Mouse (Mus musculus): ENCODE measurements around the gene Gm17657. TPM values are rescaled to one million over a fixed set of nuclear protein-coding genes. Genes with fewer than 3 reads are reported as not detected.

The Gm17657 gene
- polyA plus RNA-seq, 1 experiment: 2.4 TPM

DNA sequence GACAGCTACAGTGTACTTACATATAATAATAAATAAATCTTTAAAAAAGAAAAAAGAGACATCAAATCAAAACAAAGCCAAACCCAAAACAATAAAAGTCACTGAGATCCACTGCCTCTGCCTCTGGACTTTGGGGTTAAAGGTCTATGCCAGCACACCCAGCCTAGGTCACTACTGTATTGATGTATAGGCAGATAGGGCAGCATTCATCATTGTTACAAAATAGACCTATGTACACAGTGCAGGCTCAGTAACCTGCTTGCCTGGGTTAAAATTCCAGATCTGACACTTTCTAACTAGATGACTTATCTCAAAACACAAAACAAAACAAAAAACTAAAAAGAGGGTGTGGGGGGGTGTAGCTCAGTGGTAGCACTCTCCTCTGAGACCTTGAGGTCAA, 4.7 kb upstream of the Gm17657 start:
- no peak overlapping the region for H3K27ac ChIP-seq (ENCODE audit: insufficient read depth, low read length)
- H3K4me1 ChIP-seq (ENCODE audit: control insufficient read depth, insufficient read depth, low read length): peaks cover 2% of the 10 kb centered on the region
- no peaks in the 10 kb centered on the region for H3K27me3 ChIP-seq (ENCODE audit: control insufficient read depth, insufficient read depth, low read length, poor library complexity, severe bottlenecking)
- no peak overlapping the region for H3K9ac ChIP-seq (ENCODE audit: low read depth, poor library complexity, severe bottlenecking)
- TF ChIP-seq EP300 (IDR thresholded peaks at IDR 0.05; ENCODE audit: insufficient read depth, low read depth, low read length): no peak
- TF ChIP-seq POLR2A (IDR thresholded peaks at IDR 0.05; ENCODE audit: insufficient read depth, low read length): no peak
- no peak for TF ChIP-seq CTCF (IDR thresholded peaks at IDR 0.05; ENCODE audit: low read depth, low read length)
- no peak overlapping the region for H3K4me3 ChIP-seq (ENCODE audit: low read depth, low read length)
- no peaks in the 10 kb centered on the region for H3K9me3 ChIP-seq (replicated peaks; ENCODE audit: control insufficient read depth, insufficient read depth, low read length, poor library complexity, severe bottlenecking)
- no peaks in the 10 kb centered on the region for H3K36me3 ChIP-seq (ENCODE audit: control insufficient read depth, insufficient read depth, low read length, poor library complexity, severe bottlenecking)

DNA sequence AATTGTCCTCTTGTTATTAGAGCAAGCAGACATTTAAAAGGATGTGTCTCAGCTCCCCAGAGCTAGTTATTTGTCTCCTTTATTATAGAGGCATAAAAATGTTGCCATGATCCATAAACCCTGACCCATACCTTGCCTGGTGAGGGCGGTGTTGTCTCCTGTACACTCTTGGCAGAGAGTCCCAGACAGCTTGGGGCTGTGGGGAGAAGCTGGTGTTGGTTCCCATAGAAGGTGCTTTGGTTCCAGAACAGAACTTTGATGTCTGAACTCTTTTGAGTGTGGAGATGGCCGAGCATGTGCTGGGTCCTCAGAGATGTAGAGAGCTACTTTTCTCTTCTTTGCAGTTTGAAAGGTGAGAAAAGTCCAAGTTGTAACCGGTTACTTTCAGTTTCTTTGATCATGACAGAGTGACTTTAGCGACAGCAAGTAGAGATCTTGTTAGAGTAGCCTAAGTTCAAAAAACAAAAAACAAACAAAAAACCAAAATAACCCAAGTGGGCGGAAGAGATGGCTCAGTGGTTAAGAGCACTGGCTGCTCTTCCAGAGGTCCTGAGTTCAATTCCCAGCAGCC, 2.8 kb upstream of the Gm17657 start, which contains the start of gene Tmem217:
TSS of gene Tmem217 (minus strand) at position 224 of the 571 bp plus-strand sequence.
- Histone ChIP-seq H3K4me1 (ENCODE audit: control insufficient read depth, insufficient read depth, low read length) (peaks cover 2% of the 10 kb centered on the region), H3K27me3 (ENCODE audit: control insufficient read depth, insufficient read depth, low read length, poor library complexity, severe bottlenecking) (no peaks in the 10 kb centered on the region), H3K27ac (ENCODE audit: insufficient read depth, low read length) (no peak within 1 kb of the TSS), H3K4me3 (ENCODE audit: low read depth, low read length) (no peak within 1 kb of the TSS), H3K36me3 (ENCODE audit: control insufficient read depth, insufficient read depth, low read length, poor library complexity, severe bottlenecking) (no peaks in the 10 kb centered on the region), H3K9me3 (replicated peaks; ENCODE audit: control insufficient read depth, insufficient read depth, low read length, poor library complexity, severe bottlenecking) (no peaks in the 10 kb centered on the region), H3K9ac (ENCODE audit: low read depth, poor library complexity, severe bottlenecking) (no peak within 1 kb of the TSS)
- TF ChIP-seq CTCF (IDR thresholded peaks at IDR 0.05; ENCODE audit: low read depth, low read length): no peak

DNA sequence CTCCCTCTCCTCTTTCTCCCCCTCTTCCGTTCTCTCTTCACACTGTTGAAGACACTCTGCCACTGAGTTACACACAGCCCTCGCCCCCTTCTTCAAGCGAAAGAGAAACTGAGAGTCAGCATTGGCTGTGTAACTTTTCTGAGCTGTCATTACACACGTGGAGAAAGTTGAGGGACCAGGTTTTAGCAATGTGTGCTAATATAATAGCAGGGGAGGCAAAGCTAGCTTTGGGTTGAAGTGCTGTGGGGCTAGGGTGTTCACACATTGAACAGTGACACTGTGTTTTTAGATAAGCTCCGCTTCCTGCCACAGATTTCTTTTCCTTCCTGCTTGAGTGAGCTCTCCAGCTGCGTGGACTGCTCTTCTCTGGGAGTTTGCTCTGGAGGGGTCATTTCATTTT, 1.6 kb upstream of the Gm17657 start:
- Histone ChIP-seq H3K9ac (ENCODE audit: low read depth, poor library complexity, severe bottlenecking) (no peak overlapping the region), H3K27me3 (ENCODE audit: control insufficient read depth, insufficient read depth, low read length, poor library complexity, severe bottlenecking) (no peaks in the 10 kb centered on the region), H3K4me3 (ENCODE audit: low read depth, low read length) (no peak overlapping the region), H3K36me3 (ENCODE audit: control insufficient read depth, insufficient read depth, low read length, poor library complexity, severe bottlenecking) (no peaks in the 10 kb centered on the region), H3K4me1 (ENCODE audit: control insufficient read depth, insufficient read depth, low read length) (peaks cover 2% of the 10 kb centered on the region), H3K27ac (ENCODE audit: insufficient read depth, low read length) (no peak overlapping the region), H3K9me3 (replicated peaks; ENCODE audit: control insufficient read depth, insufficient read depth, low read length, poor library complexity, severe bottlenecking) (no peaks in the 10 kb centered on the region)
- TF ChIP-seq POLR2A (IDR thresholded peaks at IDR 0.05; ENCODE audit: insufficient read depth, low read length): no peak
- no peak for TF ChIP-seq EP300 (IDR thresholded peaks at IDR 0.05; ENCODE audit: insufficient read depth, low read depth, low read length)
- no peak for TF ChIP-seq CTCF (IDR thresholded peaks at IDR 0.05; ENCODE audit: low read depth, low read length)

DNA sequence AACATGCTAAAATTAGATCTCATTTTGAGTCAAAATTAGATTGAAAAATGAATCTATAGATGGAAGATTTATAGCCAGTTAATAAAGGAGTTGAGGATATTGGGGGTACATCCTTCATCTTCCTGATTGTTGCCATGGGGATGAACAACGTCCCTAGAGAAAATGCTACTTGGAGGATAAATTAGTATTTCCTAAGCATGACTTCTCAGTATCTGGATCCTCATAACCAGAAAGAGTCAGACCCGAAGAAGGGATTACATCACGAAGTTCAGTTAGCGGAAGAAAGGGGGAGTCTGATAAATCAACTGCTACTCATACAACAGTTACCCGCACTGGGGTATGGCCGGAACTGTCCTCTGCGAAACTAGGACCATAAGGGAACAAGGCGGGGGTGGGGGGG, 444 bp downstream of the Gm17657 start:
- Histone ChIP-seq H3K27ac (ENCODE audit: insufficient read depth, low read length) (no peak overlapping the region), H3K4me1 (ENCODE audit: control insufficient read depth, insufficient read depth, low read length) (no peaks in the 10 kb centered on the region), H3K4me3 (ENCODE audit: low read depth, low read length) (no peak overlapping the region), H3K9ac (ENCODE audit: low read depth, poor library complexity, severe bottlenecking) (no peak overlapping the region), H3K36me3 (ENCODE audit: control insufficient read depth, insufficient read depth, low read length, poor library complexity, severe bottlenecking) (no peaks in the 10 kb centered on the region), H3K9me3 (replicated peaks; ENCODE audit: control insufficient read depth, insufficient read depth, low read length, poor library complexity, severe bottlenecking) (no peaks in the 10 kb centered on the region), H3K27me3 (ENCODE audit: control insufficient read depth, insufficient read depth, low read length, poor library complexity, severe bottlenecking) (no peaks in the 10 kb centered on the region)
- TF ChIP-seq CTCF (IDR thresholded peaks at IDR 0.05; ENCODE audit: low read depth, low read length): no peak
- TF ChIP-seq POLR2A (IDR thresholded peaks at IDR 0.05; ENCODE audit: insufficient read depth, low read length): no peak
- no peak for TF ChIP-seq EP300 (IDR thresholded peaks at IDR 0.05; ENCODE audit: insufficient read depth, low read depth, low read length)

DNA sequence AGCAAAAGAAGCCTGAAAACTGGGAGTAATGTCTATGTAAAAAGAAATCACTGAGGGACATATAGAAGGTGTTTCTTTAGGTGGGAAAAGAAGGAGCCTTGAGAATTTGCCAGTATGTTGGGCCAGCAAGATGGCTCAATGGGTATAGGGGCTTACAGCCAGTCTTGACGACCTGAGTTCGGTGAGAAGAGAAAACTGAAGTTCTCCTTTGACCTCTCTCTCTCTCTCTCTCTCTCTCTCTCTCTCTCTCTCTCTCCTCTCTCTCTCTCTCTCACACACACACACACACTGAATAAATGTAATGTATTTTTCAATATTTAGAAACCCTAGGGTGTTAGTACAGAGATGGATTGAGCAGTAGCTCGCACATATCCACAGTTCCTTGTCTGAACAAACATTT, 944 bp downstream of the Gm17657 start:
- Histone ChIP-seq H3K36me3 (ENCODE audit: control insufficient read depth, insufficient read depth, low read length, poor library complexity, severe bottlenecking) (no peaks in the 10 kb centered on the region), H3K9me3 (replicated peaks; ENCODE audit: control insufficient read depth, insufficient read depth, low read length, poor library complexity, severe bottlenecking) (no peaks in the 10 kb centered on the region), H3K27me3 (ENCODE audit: control insufficient read depth, insufficient read depth, low read length, poor library complexity, severe bottlenecking) (no peaks in the 10 kb centered on the region), H3K9ac (ENCODE audit: low read depth, poor library complexity, severe bottlenecking) (no peak overlapping the region), H3K27ac (ENCODE audit: insufficient read depth, low read length) (no peak overlapping the region), H3K4me3 (ENCODE audit: low read depth, low read length) (no peak overlapping the region), H3K4me1 (ENCODE audit: control insufficient read depth, insufficient read depth, low read length) (no peaks in the 10 kb centered on the region)
- TF ChIP-seq EP300 (IDR thresholded peaks at IDR 0.05; ENCODE audit: insufficient read depth, low read depth, low read length) (no peak), POLR2A (IDR thresholded peaks at IDR 0.05; ENCODE audit: insufficient read depth, low read length) (no peak), CTCF (IDR thresholded peaks at IDR 0.05; ENCODE audit: low read depth, low read length) (no peak)

DNA sequence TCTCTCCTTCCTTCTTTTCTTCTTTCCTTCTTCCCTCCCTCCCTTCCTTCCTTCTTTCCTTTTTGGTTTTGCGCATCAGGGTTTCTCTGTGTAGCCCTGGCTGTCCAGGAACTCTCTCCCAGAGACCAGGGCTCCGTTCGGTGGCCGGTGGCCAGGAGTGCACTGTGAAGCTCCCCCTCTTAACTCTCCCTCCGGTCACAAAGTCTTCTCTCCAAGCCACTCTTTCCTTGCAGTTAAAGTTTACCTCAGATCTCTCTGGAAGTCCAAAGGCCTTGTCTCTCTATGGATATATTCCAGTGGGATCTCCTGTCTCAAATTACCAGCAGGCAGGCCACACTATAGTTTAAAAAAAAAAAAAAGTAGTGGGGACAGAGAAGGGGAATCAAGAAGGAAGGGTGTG, 4.2 kb downstream of the Gm17657 start:
- no peaks in the 10 kb centered on the region for H3K36me3 ChIP-seq (ENCODE audit: control insufficient read depth, insufficient read depth, low read length, poor library complexity, severe bottlenecking)
- TF ChIP-seq CTCF (IDR thresholded peaks at IDR 0.05; ENCODE audit: low read depth, low read length) (no peak), EP300 (IDR thresholded peaks at IDR 0.05; ENCODE audit: insufficient read depth, low read depth, low read length) (no peak), POLR2A (IDR thresholded peaks at IDR 0.05; ENCODE audit: insufficient read depth, low read length) (no peak)
- no peak overlapping the region for H3K27ac ChIP-seq (ENCODE audit: insufficient read depth, low read length)
- H3K9me3 ChIP-seq (replicated peaks; ENCODE audit: control insufficient read depth, insufficient read depth, low read length, poor library complexity, severe bottlenecking): no peaks in the 10 kb centered on the region
- H3K4me3 ChIP-seq (ENCODE audit: low read depth, low read length): no peak overlapping the region
- no peaks in the 10 kb centered on the region for H3K4me1 ChIP-seq (ENCODE audit: control insufficient read depth, insufficient read depth, low read length)
- H3K27me3 ChIP-seq (ENCODE audit: control insufficient read depth, insufficient read depth, low read length, poor library complexity, severe bottlenecking): no peaks in the 10 kb centered on the region
- no peak overlapping the region for H3K9ac ChIP-seq (ENCODE audit: low read depth, poor library complexity, severe bottlenecking)

All from ES-Bruce4 (cell line).